Mouse (Mus musculus) neural tube, embryonic 15.5 days (tissue): ENCODE measurements around the gene Tcp1. TPM values are rescaled to one million over a fixed set of nuclear protein-coding genes. Genes with fewer than 3 reads are reported as not detected.

Experiments used
- ATAC-seq: fragments of 200-750 bp; cut with Nextera tagmentation; 2 replicates; pipeline ENCODE4 v1.8.0; 2017; ENCODE audit warnings: mild to moderate bottlenecking, moderate TSS enrichment, moderate library complexity; ENCODE audit not compliant: low FRiP score
- H3K27ac ChIP-seq: fragments of 300-500 bp; sonication (generic); replicated peaks from 2 replicates; pipeline ENCODE4 v1.5.1; 2015; ENCODE audit warnings: mild to moderate bottlenecking, inconsistent platforms
- H3K27me3 ChIP-seq: fragments of 300-500 bp; sonication (generic); replicated peaks from 2 replicates; pipeline ENCODE4 v1.6.1; 2015; ENCODE audit warnings: inconsistent platforms
- H3K36me3 ChIP-seq: fragments of 300-500 bp; sonication (generic); 2 replicates; pipeline ENCODE4 v1.6.1; 2015; ENCODE audit warnings: inconsistent platforms
- H3K4me1 ChIP-seq: fragments of 300-500 bp; sonication (generic); 2 replicates; pipeline ENCODE4 v1.6.1; 2015; ENCODE audit warnings: inconsistent platforms
- H3K4me2 ChIP-seq: fragments of 300-500 bp; sonication (generic); 2 replicates; pipeline ENCODE4 v1.6.1; 2015; ENCODE audit warnings: inconsistent platforms, mild to moderate bottlenecking, moderate library complexity
- H3K4me3 ChIP-seq: fragments of 300-500 bp; sonication (generic); replicated peaks from 2 replicates; pipeline ENCODE4 v1.5.1; 2015; ENCODE audit warnings: mild to moderate bottlenecking, inconsistent platforms
- H3K9ac ChIP-seq: fragments of 300-500 bp; sonication (generic); replicated peaks from 2 replicates; pipeline ENCODE4 v1.6.1; 2015; ENCODE audit warnings: mild to moderate bottlenecking, inconsistent platforms
- H3K9me3 ChIP-seq: fragments of 300-500 bp; sonication (generic); replicated peaks from 2 replicates; pipeline ENCODE4 v1.6.1; 2016; ENCODE audit warnings: inconsistent platforms
- WGBS: fragments of 180-500 bp; shearing (Covaris S2); methylation state at CpG from one replicate; pipeline ENCODE4 v1.1.7; 2015; ENCODE audit warnings: mixed read lengths; 5-methylcytosine and 5-hydroxymethylcytosine counted together
- polyA plus RNA-seq: library from polyadenylated mRNA; unstranded; fragments of >200 nt; fragmentation: Nextera tagmentation; extraction: Ambion mirVana; gene quantifications from 2 replicates; pipeline ENCODE4 v1.2.1, GENCODE M21; 2015

Tcp1 gene
- polyA plus RNA-seq = 348 and 362 TPM in 2 replicates

DNA sequence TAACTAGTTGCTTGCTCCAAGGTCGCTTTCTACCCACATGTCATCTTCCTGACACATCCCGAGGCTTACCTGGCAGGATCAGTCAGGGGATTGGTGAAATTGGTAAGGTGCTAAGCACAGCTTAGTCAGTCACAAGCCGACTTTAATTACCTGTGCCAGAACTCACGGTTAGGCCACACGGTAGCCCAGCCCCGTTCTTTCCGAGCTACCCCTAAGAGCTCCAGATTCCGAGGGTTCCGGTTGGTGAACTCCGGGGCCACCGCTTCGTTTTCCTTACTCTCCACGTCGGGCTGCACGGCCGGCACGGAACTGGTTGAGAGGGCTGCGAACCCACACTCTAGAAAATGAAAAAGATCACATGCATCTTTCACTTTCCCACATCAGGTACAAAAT lies at the start of gene Tcp1:
TSS of gene Tcp1 (plus strand) at position 214 of the 393 bp plus-strand sequence.
- H3K4me3 ChIP-seq = peak within 1 kb of the TSS; percentile 88
- H3K27ac ChIP-seq = peak within 1 kb of the TSS; percentile 84
- ATAC-seq = peak; percentile 18
- H3K27me3 ChIP-seq = no peaks in the 10 kb centered on the region
- H3K4me1 ChIP-seq = peaks cover 19% of the 10 kb centered on the region
- no peaks in the 10 kb centered on the region for H3K9me3 ChIP-seq
- H3K4me2 ChIP-seq = peak within 1 kb of the TSS; percentile 87
- 2% methylated on average over 18 of the region's 18 CpGs for WGBS
- H3K9ac ChIP-seq = peak within 1 kb of the TSS; percentile 82
- H3K36me3 ChIP-seq = peaks cover 49% of the 10 kb centered on the region

DNA sequence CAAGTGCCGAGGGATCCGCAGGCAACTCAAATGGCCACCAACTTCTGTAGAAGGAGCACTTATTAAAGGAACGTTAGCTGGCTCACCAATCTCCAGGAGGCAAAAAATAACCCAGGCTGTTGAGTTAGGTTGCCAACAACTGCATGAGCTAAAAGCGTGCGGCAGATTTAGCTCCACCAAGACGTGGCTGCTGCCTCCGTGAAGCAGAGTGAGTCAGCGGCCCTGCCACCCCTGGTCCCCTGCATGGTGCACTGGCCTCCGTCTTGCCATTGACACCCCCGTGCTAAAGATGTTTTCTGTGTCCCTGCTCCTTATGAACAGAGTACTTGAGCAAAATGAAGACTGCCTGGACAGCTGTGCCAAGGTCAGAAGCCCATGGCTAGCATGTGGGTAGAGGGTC lies 48.6 kb upstream of the Tcp1 start:
- H3K36me3 ChIP-seq = no peaks in the 10 kb centered on the region
- no peaks in the 10 kb centered on the region for H3K27me3 ChIP-seq
- H3K9me3 ChIP-seq = no peaks in the 10 kb centered on the region
- H3K4me1 ChIP-seq = peaks cover 3% of the 10 kb centered on the region
- WGBS = 89% methylated on average over 10 of the region's 10 CpGs
- H3K4me3 ChIP-seq = no peak overlapping the region
- H3K27ac ChIP-seq = no peak overlapping the region
- no peak overlapping the region for H3K9ac ChIP-seq
- no peak for ATAC-seq
- H3K4me2 ChIP-seq = no peak overlapping the region

GRCm38 (mm10) chr17:12868043-12868442 lies 47.5 kb upstream of the Tcp1 start, which contains the start of gene Mas1:
Gene Mas1 (minus strand): TSS chr17:12868143.
- 70% methylated on average over 2 of the region's 2 CpGs for WGBS
- no peak within 1 kb of the TSS for H3K9ac ChIP-seq
- peaks cover 11% of the 10 kb centered on the region for H3K4me1 ChIP-seq
- no peak within 1 kb of the TSS for H3K4me2 ChIP-seq
- H3K27ac ChIP-seq = no peak within 1 kb of the TSS
- no peaks in the 10 kb centered on the region for H3K9me3 ChIP-seq
- no peak for ATAC-seq
- no peak within 1 kb of the TSS for H3K4me3 ChIP-seq
- H3K27me3 ChIP-seq = no peaks in the 10 kb centered on the region
- no peaks in the 10 kb centered on the region for H3K36me3 ChIP-seq

- no peak overlapping the region for H3K9ac ChIP-seq
- H3K36me3 ChIP-seq = no peaks in the 10 kb centered on the region
- H3K4me1 ChIP-seq = peaks cover 11% of the 10 kb centered on the region
- H3K9me3 ChIP-seq = no peaks in the 10 kb centered on the region
- 45% methylated on average over 4 of the region's 4 CpGs for WGBS
- ATAC-seq = no peak
- H3K27me3 ChIP-seq = no peaks in the 10 kb centered on the region
- no peak overlapping the region for H3K4me2 ChIP-seq
- no peak overlapping the region for H3K27ac ChIP-seq
- H3K4me3 ChIP-seq = no peak overlapping the region
These were observed 46.9 kb upstream of the Tcp1 start for GRCm38 (mm10) chr17:12868640-12869039.

DNA sequence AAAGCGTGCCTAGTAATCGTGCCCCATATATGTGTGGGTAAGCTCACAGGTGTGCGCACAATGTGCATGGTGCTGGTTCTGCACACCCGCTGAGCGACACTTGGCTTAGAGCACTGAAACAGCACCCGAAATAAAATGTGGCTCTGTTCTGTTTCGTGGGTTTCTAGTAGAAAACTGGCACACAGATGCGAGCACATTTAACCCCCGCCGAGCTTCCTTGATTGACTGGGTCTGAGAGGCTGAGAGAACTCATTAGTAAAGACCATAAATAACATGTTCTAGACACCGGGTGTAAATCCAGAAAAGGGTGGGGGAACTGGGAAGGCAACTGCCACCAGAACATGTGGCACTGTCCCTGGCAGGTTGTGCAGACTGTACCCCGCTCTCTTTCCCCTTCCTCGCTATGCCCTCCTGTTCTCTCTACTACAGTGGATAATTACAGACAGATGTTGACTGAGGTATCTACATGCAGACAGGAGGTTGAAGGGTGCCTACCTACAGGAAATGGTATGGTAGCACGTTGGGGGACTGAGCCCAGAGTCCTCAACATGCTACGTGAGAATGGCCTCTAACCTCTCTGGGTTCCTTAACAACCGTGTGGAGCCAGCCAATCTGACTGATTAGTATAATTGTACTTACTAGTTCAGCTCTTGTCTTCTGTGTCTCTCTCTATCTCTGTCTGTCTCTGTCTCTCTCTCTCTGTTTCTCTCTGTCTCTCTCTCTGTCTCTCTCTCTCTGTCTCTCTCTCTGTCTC lies 43.0 kb upstream of the Tcp1 start:
- ATAC-seq = peak; percentile 77
- Histone ChIP-seq H3K4me2 (peak overlapping the region; percentile 32), H3K27me3 (no peaks in the 10 kb centered on the region), H3K36me3 (no peaks in the 10 kb centered on the region), H3K27ac (no peak overlapping the region), H3K4me1 (peaks cover 11% of the 10 kb centered on the region), H3K9ac (0 out of 2 replicates have a peak overlapping the region, but pooled peaks have one; percentile 14), H3K9me3 (no peaks in the 10 kb centered on the region), H3K4me3 (no peak overlapping the region)
- WGBS = 35% methylated on average over 16 of the region's 16 CpGs

- Histone ChIP-seq H3K4me2 (no peak within 1 kb of the TSS), H3K27me3 (no peaks in the 10 kb centered on the region; the same call in 1 of the 2 replicates), H3K9me3 (no peaks in the 10 kb centered on the region), H3K4me1 (peaks cover 17% of the 10 kb centered on the region), H3K36me3 (no peaks in the 10 kb centered on the region), H3K4me3 (no peak within 1 kb of the TSS), H3K9ac (no peak within 1 kb of the TSS), H3K27ac (no peak within 1 kb of the TSS)
- no peak for ATAC-seq
- 84% methylated on average over 5 of the region's 5 CpGs for WGBS
These were observed 39.8 kb upstream of the Tcp1 start, which contains the start of gene Mrgprh for GRCm38 (mm10) chr17:12875734-12876133. Gene Mrgprh (plus strand): TSS chr17:12876034.

GRCm38 (mm10) chr17:12880178-12880577 lies 35.3 kb upstream of the Tcp1 start:
- Histone ChIP-seq H3K4me1 (0 out of 2 replicates have a peak, but pooled peaks cover 5% of the 10 kb centered on the region), H3K27me3 (no peaks in the 10 kb centered on the region; the same call in 1 of the 2 replicates), H3K4me3 (0 out of 2 replicates have a peak overlapping the region, but pooled peaks have one; percentile 1), H3K27ac (no peak overlapping the region), H3K9me3 (no peaks in the 10 kb centered on the region), H3K4me2 (peak overlapping the region; percentile 43), H3K36me3 (no peaks in the 10 kb centered on the region), H3K9ac (no peak overlapping the region)
- 5% methylated on average over 14 of the region's 14 CpGs for WGBS
- ATAC-seq = peak; percentile 76

DNA sequence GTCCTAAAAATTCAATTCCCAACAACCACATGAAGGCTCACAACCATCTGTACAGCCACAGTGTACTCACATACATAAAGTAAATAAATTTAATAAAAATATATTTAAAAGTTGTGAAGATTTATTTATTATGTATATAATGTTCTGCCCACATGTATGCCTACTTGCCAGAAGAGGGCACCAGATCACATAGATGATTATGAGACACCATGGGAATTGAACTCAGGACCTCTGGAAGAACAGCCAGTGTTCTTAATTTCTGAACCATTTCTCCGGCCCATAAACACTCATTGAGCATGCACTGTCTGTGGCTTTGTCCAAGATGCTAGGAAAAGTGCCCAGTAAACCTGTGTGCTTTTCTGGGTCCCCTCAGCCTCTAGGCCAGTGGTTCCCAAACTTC lies 34.3 kb upstream of the Tcp1 start:
- ATAC-seq = no peak
- Histone ChIP-seq H3K27ac (no peak overlapping the region), H3K4me2 (no peak overlapping the region), H3K9me3 (no peaks in the 10 kb centered on the region), H3K4me1 (0 out of 2 replicates have a peak, but pooled peaks cover 5% of the 10 kb centered on the region), H3K36me3 (no peaks in the 10 kb centered on the region), H3K27me3 (no peaks in the 10 kb centered on the region; the same call in 1 of the 2 replicates), H3K4me3 (no peak overlapping the region), H3K9ac (no peak overlapping the region)
- WGBS = 88% methylated on average over 1 of the region's 1 CpGs

DNA sequence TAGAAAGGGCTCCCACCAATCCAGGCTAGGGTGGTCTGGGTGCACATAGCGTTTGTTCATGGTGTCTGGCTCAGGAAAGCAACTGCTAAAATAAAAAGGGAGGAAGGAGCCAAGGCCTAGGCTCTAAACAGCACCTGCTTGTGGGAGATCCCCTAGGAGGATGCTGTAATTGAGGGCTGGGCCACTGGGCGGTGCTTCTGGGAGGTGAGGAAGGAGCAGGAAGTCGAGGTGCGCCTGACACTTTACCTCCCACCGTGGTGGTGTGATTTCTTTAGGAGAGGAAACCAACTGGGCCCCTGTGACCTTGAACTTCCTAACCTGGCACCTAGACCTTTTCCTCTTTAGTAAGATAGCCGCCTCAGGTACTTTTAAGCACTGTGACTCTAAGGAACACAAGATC lies 28.9 kb upstream of the Tcp1 start:
- 40% methylated on average over 6 of the region's 6 CpGs for WGBS
- Histone ChIP-seq H3K4me1 (no peaks in the 10 kb centered on the region), H3K4me2 (no peak overlapping the region), H3K27ac (no peak overlapping the region), H3K27me3 (no peaks in the 10 kb centered on the region), H3K4me3 (no peak overlapping the region), H3K9ac (no peak overlapping the region), H3K36me3 (0 out of 2 replicates have a peak, but pooled peaks cover 5% of the 10 kb centered on the region), H3K9me3 (no peaks in the 10 kb centered on the region)
- no peak for ATAC-seq

- Histone ChIP-seq H3K36me3 (0 out of 2 replicates have a peak, but pooled peaks cover 5% of the 10 kb centered on the region), H3K9ac (no peak overlapping the region), H3K4me2 (no peak overlapping the region), H3K9me3 (no peaks in the 10 kb centered on the region), H3K4me1 (no peaks in the 10 kb centered on the region), H3K27me3 (no peaks in the 10 kb centered on the region), H3K4me3 (no peak overlapping the region), H3K27ac (no peak overlapping the region)
- 81% methylated on average over 15 of the region's 15 CpGs for WGBS
- ATAC-seq = no peak
These were observed 28.3 kb upstream of the Tcp1 start for GRCm38 (mm10) chr17:12887021-12887775.

- WGBS = 88% methylated on average over 4 of the region's 4 CpGs
- Histone ChIP-seq H3K4me3 (no peak overlapping the region), H3K36me3 (peaks cover 5% of the 10 kb centered on the region; the same call in 1 of the 2 replicates), H3K4me2 (no peak overlapping the region), H3K9ac (no peak overlapping the region), H3K27ac (no peak overlapping the region), H3K4me1 (no peaks in the 10 kb centered on the region), H3K27me3 (no peaks in the 10 kb centered on the region), H3K9me3 (no peaks in the 10 kb centered on the region)
- no peak for ATAC-seq
These were observed 24.4 kb upstream of the Tcp1 start for GRCm38 (mm10) chr17:12891054-12891453.
